Mouse (Mus musculus): ENCODE data around the gene Bcas3. TPM values are rescaled to one million over a fixed set of nuclear protein-coding genes. Genes with fewer than 3 reads are reported as not detected.
A peak's percentile ranks its signal among the peaks of the same experiment; 100 is the strongest.

The Bcas3 gene
- total RNA-seq, 2 experiments from 2014 or later = 97.0 to 136 TPM

DNA sequence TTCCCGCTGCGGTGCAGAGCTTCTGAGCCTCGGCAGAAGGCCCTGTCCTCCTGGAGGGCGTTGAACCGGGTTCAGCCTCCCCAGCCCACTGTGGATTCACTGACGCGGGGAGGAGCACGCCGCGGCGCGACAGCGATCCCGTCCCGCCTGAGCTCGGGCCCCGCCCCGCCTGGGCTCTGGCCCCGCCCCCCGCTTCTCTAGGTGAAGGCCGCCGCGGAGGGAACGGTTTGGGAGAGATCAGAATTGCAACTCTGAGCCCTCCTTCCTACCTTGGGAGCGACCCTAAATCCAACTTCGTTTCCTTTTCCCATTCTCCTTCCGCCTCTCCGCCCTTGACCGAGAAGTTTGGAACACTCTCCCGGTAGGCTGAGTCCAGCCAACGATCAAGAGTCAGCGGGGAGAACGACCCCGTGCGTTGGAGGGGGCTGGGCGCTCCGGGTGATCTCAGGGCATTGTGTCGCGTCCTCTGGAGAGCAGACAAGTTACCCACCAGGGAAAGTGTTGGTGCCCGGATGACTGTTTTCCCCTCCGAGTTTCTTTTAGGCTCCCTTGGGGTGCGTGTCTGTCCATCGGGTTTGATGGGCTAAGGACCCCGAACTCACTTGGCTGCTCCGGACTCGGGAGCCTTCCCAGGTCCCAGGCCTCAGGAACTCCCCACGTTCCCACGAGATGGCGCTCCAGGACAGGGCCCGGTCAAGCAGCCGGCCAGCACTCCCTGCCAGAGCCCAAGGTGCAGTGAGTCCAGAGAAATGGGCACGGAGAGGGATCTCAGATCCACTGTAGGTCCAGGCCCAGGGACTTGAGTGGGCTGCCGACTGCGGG is 491.4 kb downstream of the Bcas3 start:
- ATAC-seq (replicated peaks; ENCODE audit: low FRiP score, poor library complexity, severe bottlenecking) = peak; percentile 49; the same call in 1 of the 2 replicates

DNA sequence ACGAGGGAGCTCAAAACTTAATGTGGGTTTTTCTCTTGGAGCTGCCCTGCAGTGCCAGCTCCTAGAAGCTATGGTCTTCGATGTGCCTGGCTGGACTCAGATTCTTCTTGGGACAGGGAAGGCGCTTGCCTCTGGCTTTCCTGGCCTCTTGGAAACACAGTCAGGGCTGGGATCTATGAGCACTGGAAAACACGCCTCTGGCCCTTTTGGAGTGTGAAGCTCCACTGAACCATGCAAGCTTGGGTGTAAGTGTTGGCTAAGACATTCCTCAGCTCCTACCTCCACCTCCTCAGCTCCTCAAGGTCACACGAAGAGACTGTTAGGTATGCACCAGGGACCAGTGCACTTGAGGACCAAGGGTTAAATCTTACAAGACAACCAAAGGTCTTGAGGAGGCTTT is 492.0 kb downstream of the Bcas3 start:
- no peak for ATAC-seq (replicated peaks; ENCODE audit: low FRiP score, poor library complexity, severe bottlenecking)

DNA sequence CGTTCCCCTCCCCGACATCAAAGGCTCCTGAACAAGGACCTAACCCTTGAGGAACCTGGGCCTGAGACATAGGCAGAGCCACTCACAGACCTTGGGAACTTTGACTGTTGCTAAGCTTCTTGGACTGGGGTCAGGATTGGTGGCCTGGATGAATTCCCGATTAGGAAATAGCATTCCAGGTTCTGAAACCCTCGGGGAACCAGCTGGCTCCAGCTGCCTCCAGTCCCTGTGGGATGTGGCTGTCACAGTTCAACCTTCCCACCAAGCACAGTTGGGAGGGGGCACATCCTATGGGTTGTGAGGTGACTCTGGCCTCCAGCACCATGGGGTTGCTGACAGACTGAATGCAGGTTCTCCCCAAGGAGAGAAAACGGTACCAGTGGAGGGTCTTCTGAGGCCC is 493.0 kb downstream of the Bcas3 start:
- ATAC-seq (replicated peaks; ENCODE audit: low FRiP score, poor library complexity, severe bottlenecking) = no peak

DNA sequence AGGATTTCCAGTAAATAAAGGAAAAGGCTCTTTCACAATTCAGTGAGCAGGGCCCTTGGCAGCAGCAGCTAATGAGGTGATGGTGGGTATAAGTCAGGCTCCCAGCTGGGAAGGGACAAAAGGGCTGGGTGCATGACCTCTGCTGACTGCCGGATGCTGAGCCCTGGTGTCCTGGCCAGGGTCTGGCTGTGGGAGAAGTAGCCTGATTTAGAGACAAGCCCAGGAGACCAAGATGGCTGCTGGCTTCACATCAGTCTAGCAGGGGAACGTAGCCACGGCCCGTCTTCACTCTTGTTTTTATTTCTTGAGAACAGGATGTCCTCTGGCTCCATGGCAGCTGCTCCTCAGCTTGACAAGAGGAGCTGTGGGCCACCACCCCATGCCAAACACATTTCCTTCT is 493.5 kb downstream of the Bcas3 start:
- no peak for ATAC-seq (replicated peaks; ENCODE audit: low FRiP score, poor library complexity, severe bottlenecking)

DNA sequence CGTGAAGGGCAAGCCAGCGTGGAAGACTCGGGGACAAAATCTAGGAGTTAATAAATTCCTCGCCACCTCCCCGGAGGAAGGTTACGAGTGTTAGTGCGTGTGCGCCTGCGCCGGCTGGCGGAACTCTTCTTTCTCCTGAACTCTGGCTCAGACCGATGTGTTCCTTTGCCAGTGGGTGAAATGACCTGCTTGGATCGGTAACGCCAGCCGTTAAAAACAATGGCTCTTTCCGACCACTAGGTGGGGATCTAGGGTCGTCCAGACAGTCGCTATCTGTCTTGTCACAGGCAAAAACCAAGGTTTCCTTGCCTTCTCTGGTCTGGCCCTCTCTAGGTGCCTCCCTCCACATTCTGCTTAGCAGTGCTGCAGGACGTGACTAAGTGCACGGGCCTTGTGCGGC is 496.1 kb downstream of the Bcas3 start:
- ATAC-seq (replicated peaks; ENCODE audit: low FRiP score, poor library complexity, severe bottlenecking) = peak; percentile 60; the same call in 1 of the 2 replicates

DNA sequence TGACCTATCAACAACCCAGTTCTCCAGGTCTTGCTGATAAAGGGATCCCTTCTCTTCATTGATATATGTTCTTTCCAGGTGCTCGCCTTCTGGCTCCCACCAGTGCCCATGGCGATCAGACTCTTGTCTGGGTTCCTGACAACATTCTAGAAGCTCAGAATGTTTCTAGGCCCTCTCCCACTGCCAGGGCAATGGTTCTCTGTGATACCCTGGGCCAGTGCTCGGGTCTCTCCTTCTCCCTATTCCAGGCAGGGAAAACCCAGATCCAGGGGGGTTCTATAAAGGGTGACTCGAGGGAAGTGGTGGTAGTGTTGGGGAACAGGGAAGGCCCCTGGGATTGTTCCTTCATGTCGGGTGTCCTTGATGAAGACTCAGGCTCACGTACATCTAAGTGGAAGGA is 497.3 kb downstream of the Bcas3 start, which contains the start of gene Gm11444:
Gene Gm11444, minus strand, starts transcription at position 101 of the 400 bp plus-strand sequence.
- ATAC-seq (replicated peaks; ENCODE audit: low FRiP score, poor library complexity, severe bottlenecking) = no peak

DNA sequence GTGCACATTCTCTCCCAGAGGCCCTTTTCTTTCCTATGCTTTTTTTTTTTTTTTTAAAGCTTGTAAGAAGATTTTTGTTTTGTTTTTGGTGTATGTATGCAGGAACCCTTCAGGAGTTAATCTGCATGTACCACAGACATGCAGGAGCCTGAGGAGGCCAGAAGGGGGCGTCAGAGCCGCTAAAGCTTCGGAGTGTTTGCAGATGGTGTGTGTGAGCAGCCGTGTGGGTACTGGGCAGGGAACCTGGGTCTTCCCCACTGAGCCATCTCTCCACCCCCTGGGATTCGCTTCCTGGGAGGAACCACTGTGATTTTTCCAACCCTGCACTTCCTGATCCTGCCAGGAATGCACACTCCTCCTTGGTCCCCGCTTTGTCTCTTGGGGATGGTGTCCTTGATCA is 497.8 kb downstream of the Bcas3 start:
- ATAC-seq (replicated peaks; ENCODE audit: low FRiP score, poor library complexity, severe bottlenecking) = no peak

DNA sequence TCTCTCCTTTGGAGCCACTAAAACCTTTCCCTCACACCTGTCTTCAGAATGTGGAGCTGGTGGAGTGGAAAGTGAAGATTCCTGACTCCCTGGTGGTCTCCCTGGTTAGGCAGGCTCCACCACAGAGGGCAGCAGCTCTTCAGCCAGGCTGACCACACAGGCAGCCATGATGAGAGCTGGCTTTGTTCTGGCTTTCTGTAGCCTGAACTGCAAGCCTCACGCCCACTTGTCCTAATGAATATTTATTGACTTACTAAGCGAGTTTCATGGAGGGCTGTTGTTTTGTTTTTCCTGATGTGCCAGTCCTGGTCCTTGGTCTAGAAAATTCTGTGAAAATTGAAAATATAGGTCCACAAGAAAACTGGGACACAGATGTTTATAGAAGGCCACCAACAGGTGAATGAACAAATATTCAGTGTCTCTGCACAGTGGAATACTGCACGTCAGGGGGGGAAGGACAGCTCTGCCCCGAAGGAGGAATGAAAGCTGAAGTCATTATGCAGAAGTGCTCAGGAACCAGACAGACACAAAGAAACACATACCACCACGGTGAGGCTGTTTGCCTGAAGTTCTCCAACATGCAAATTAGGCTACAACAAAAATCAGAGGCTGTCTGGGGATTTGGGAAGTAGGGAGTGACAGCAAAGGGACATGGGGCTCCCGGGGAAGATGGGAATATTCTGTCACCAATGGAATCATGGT is 505.2 kb downstream of the Bcas3 start:
- ATAC-seq (replicated peaks; ENCODE audit: low FRiP score, poor library complexity, severe bottlenecking) = no peak

DNA sequence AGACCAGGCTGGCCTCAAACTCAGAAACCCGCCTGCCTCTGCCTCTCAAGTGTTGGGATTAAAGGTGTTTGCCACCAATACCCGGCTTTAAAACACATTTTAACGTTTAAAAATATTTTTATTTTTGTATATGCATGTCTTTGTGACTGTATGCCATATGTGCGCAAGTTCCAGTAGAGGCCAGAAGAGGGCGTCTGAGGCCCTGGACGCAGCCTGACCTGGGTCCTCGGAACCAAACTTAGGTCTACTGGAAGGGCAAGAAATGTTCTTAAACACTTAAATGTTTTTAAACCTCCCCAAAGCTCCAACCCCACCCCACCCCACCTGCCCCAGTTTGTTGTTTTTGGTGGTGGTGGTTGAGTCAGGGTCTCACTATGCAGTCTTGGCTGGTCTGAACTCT is 511.4 kb downstream of the Bcas3 start:
- no peak for ATAC-seq (replicated peaks; ENCODE audit: low FRiP score, poor library complexity, severe bottlenecking)

Other genes with a start within 250 kb of the Bcas3 start
- 351 and 367 TPM in 2 replicates for gene Usp32, start 213.0 kb upstream of the Bcas3 start, total RNA-seq (2015; ENCODE audit: low replicate concordance)
- gene Usp32, start 213.0 kb upstream of the Bcas3 start, total RNA-seq (2017; ENCODE audit: low replicate concordance) = 512 and 717 TPM in 2 replicates
- gene 1700125H20Rik, start 182.8 kb upstream of the Bcas3 start, total RNA-seq (2015; ENCODE audit: low replicate concordance) = not detected in 2 replicates
- gene 1700125H20Rik, start 182.8 kb upstream of the Bcas3 start, total RNA-seq (2017; ENCODE audit: low replicate concordance) = not detected in 2 replicates
- gene Appbp2, start 118.0 kb upstream of the Bcas3 start, total RNA-seq (2015; ENCODE audit: low replicate concordance) = 9.8 and 11.0 TPM in 2 replicates
- 5.7 and 6.6 TPM in 2 replicates for gene Appbp2, start 118.0 kb upstream of the Bcas3 start, total RNA-seq (2017; ENCODE audit: low replicate concordance)
- gene Ppm1d, start 41.9 kb upstream of the Bcas3 start, total RNA-seq (2015; ENCODE audit: low replicate concordance) = 58.6 and 66.0 TPM in 2 replicates
- 51.8 and 65.5 TPM in 2 replicates for gene Ppm1d, start 41.9 kb upstream of the Bcas3 start, total RNA-seq (2017; ENCODE audit: low replicate concordance)